Mouse (Mus musculus): ENCODE measurements around the gene Pqbp1.

Pqbp1 gene

DNA sequence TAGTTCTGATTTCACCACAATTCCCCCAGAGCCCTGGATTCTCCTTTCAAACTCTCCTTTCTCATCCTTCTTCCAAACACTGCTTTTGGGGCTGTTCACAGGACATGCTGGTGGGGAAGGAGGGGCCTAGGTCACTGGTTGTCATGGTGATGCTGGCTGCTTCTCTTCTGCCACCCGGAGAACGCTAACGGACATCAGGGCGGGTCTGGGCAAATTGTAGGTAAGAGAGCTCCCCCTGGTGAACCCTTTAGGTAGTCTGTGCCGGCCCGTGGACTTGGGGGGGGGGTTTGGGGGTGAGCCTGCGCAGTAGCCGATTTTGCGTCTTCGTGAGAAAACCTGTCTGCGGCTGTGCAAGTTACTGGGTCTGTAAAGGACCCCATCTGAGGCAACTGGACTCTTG is 19.2 kb downstream of the Pqbp1 start:
- DNase-seq (ENCODE audit: low read depth, low spot score): peak; percentile 62

DNA sequence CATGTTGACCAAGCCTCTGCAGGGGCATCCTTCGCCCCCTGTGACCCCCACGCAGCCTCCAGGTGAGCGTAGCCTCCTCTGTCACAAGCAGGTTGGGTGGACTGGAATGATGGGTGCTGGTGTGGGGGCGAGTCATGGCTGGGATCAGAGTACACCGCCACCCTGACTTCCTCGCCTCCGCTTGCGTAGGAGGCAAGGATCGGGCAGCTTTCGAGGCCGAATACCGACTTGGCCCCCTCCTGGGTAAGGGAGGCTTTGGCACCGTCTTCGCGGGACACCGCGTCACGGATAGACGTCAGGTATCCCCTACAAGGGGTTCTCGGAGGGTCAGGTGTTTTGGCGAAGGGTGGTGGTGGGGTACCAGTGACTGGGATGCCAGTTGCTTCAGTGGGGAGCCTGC is 20.6 kb downstream of the Pqbp1 start:
- no peak for DNase-seq (ENCODE audit: low read depth, low spot score)

DNA sequence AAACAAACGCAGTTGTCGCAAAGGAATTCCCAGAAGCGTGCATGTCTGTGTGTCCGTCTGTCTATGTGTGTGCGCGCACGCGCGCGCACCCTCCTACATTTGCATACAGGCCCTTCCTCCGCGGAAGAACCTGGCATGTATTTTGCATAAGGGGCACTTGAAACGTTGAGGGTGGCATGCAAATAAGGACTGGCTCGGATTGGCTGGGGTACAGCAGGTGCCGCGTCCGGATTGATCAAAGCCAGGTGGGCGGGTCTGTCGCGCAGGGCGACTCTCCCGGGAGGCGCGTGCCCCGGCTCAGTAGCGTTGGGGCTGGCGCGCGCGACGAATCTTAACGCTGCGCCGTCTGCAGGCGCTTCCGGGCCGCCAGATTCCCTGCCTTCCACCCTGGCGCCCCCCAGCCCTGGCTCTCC is 21.1 kb downstream of the Pqbp1 start, which contains the start of gene Pim2:
TSS of gene Pim2 (plus strand) at position 256 of the 413 bp plus-strand sequence.
- DNase-seq (ENCODE audit: low read depth, low spot score): peak; percentile 71

DNA sequence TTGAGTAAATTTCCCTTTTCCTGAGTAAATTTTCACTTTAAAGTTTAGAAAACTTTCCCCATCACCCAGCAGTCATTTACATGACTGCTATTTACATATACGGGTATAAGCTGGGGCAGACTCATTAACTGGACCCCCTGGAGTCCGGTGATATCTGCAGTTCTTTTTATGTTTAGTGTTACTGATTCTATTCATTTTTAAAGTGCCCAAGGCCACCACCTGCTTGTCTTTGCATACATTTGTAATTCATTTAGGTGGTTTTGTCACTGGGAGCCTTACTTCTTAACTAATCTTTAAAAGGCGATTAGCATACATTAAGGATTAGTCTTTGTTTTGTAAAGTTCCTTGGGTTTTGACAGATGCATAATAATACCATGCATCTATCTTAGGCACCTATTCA is 29.2 kb downstream of the Pqbp1 start:
- no peak for DNase-seq (ENCODE audit: low read depth, low spot score)

DNA sequence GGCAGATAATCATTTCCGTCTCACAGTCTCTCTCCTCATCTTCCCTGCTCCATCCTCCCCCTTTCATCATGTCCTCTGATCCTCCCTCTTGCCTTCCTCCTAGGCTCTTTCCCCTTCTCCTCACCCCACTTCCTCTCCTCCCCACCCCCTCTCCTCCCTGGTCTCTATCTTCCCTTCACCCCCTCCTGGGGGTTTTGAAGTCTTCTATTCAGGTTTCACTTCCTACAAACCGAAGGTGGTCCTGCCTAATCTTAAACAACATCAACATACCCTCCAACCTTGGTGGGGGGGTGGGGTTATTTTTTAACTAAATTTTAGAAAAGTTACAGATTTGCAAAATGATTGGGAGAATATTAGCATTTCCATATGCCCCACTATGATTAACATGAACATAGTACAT is 30.6 kb downstream of the Pqbp1 start:
- DNase-seq (ENCODE audit: low read depth, low spot score): no peak

DNA sequence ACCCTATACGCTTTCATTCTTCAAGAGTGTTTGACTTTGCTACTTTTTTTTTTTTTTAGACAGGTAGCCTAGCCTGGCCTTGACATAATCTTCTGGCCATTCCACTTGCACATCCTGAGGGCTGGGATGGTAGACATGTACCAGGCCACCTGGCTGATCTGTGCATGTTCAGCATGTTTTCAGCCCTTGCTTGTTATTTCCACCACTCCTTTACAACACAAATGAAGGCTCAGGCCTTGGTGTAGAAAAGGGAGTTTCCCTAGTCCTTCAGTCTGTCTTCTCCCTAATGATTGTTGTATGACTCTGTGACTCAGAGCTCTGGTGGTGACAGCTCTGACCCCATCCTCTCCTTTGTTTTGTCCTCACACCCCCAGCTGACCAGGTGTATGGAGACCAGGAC is 31.9 kb downstream of the Pqbp1 start:
- DNase-seq (ENCODE audit: low read depth, low spot score): no peak

DNA sequence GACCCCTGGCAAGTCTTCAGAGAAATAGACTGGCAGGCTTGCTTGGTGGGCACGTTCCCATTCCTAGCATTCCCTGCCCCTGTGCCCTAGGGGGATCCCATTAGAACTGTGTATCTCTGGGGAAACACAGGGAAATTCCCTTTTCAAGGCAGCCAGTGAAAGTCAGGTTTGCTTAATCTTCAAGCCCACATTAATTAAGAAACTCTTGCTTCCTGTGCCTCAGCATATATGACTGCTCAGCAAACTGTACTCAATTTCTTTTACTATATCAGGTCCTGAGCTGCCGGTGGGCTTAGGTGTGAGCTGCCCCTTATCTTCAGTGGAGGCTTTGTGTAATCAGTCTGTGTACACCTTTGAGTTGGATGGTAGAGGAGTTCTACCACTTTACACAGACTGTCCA is 33.3 kb downstream of the Pqbp1 start:
- DNase-seq (ENCODE audit: low read depth, low spot score): no peak

DNA sequence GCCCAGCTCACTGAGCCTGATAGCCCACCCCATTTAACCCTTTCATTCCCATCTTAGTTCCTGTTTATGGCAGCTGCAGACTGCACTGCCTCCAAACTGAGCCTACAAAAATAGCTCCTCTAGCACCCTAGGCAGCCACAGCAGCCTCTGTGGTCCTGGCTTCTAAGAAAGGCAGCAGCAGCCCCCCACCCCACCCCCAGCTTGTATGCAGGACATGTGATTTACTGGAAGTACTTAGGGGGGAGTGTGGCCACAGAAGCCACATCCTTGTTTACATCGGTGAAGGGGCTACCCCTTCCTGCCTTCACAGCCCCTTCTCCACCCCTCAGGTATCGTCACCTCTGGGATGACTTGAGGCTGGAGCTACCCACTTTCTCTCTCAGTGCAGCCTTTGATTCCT is 33.7 kb downstream of the Pqbp1 start:
- no peak for DNase-seq (ENCODE audit: low read depth, low spot score)

DNA sequence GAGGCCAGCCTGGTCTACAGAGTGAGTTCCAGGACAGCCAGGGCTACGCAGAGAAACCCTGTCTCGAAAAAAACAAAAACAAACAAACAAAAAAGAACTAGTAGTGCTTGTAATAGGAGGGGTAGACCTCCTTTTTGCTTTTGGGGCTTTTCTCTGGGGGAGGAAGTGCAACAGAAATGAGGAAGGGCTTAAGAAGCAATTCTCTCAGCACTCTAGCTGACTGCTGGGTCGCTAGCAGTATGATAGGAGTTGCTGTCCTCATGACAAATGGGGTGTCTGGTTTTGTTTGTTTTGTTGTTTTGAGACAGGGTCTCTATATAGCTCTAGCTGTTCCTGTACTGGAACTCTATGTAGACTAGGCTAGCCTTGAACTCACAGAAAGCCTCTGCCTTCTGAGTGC is 34.5 kb downstream of the Pqbp1 start:
- no peak for DNase-seq (ENCODE audit: low read depth, low spot score)

DNA sequence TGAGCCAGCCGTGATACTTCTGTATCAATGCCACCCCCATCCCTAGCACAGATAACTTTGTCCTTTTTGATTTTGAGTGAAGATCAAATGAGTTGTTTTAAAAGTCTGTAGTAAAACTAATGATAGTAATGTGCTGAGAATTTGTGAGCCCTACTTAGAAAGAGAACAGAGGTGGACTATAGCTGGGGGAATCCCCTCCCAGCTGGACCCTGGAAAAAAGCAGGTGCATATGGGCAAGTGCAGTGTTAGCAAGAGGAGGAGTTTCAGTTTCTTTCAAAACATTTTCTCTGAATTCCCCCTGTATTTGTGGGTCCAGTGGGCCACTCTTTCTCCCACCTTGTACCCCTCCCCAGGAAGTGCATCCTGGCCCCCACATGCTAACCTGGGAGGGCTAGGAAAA is 35.9 kb downstream of the Pqbp1 start:
- no peak for DNase-seq (ENCODE audit: low read depth, low spot score)

DNA sequence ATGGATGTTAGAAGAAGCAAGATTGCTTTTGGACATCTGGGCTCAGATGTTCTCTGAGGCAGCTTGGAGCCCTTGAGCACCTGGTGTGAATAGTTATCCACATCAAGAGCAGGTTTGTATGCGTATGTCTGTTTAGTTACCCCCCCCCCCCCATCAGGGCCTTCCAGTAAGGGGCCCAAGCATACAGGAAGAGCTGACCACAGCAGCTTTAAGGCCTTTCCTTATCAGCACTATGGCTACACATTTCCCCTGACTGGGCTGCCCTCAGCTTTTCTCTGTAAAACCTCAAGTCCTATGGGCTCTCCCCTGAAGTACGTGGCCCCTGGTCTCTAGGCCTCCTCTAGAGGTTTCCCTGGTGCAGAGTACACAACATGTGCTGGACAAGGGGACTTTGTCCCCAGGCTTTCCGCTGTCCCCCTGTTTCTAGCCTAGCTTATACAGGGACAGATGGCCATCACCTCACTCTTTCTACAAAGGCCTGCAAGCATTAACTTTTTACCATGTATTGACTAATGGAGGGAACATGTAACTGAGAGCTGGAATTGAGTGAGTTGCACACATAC is 39.8 kb downstream of the Pqbp1 start:
- no peak for DNase-seq (ENCODE audit: low read depth, low spot score)

DNA sequence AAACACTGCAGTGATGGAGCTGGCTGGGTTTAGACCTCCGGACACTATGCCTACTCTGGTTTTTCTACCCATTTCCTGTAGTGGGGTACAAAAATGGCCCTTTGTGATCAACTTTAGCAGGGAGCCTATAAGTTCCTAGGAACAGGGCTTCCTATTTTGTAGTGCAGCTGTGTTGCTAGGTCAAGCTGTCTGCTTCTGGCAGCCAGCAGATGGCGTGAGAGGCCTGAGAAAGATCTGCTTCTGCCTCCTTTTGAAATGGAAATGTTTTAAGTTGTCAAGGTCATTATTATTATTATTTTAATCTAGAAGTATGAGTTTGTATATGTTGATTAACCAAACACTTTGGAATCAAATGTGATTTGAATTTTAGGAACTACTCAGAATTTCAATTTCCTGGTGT is 44.5 kb downstream of the Pqbp1 start:
- DNase-seq (ENCODE audit: low read depth, low spot score): no peak

DNA sequence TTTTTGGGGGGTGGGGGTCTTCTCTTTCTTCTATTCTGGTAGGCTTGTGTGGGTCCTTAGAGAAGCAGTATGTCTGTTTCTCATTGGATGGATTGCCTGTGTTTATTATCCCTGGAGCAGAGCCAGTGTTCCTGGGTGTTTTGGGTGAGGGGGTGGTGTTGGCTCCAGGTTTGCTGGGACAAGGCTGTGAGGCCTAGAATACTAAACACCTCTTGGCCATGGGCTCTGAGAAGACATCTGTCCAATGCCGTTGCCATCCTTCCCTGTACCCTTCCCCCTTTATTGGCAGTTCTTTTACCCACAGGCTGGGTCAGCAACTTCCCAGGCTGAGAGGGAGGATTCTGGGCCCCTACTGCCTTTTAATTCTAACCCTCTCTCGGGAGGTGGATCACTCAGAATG is 51.2 kb downstream of the Pqbp1 start:
- DNase-seq (ENCODE audit: low read depth, low spot score): no peak
